Mouse (Mus musculus): Measurements from ENCODE around the gene Atp5h. TPM values are rescaled to one million over a fixed set of nuclear protein-coding genes. Genes with fewer than 3 reads are reported as not detected.
"Not testable (repeated sequence)": the region's sequence is repeated elsewhere in the genome, so short reads cannot be mapped to it uniquely, and the experiment has no call there.

Atp5h gene
- polyA plus RNA-seq, 1 experiment from 2014 or later, result 819 TPM

- Histone ChIP-seq H3K4me3 (ENCODE audit: low read depth, low read length) (no peak overlapping the region), H3K9me3 (replicated peaks; ENCODE audit: control insufficient read depth, low read length, poor library complexity, severe bottlenecking) (no peaks in the 10 kb centered on the region), H3K9ac (ENCODE audit: low read depth, low read length) (no peak overlapping the region), H3K4me1 (ENCODE audit: control insufficient read depth, insufficient read depth, low read length) (no peaks in the 10 kb centered on the region), H3K36me3 (ENCODE audit: control insufficient read depth, insufficient read depth, low read length) (peaks cover 36% of the 10 kb centered on the region), H3K4me2 (ENCODE audit: low read length) (no peak overlapping the region), H3K27me3 (ENCODE audit: control insufficient read depth, insufficient read depth, low read depth, low read length) (no peaks in the 10 kb centered on the region), H3K27ac (ENCODE audit: low read length) (no peak overlapping the region)
- no peak for ATAC-seq
- WGBS, result 71% methylated on average over 34 of the region's 34 CpGs
Observed at GRCm38 (mm10) chr11:115393721-115394325, 25.9 kb downstream of the Atp5h start.

- Histone ChIP-seq H3K4me1 (ENCODE audit: control insufficient read depth, insufficient read depth, low read length) (no peaks in the 10 kb centered on the region), H3K4me2 (ENCODE audit: low read length) (no peak overlapping the region)
- 87% methylated on average over 7 of the region's 7 CpGs for WGBS
Observed at GRCm38 (mm10) chr11:115391358-115391757, 28.4 kb downstream of the Atp5h start.

GRCm38 (mm10) chr11:115386859-115387258 is 32.9 kb downstream of the Atp5h start:
- 87% methylated on average over 3 of the region's 3 CpGs for WGBS
- not testable (repeated sequence) for ATAC-seq

More at GRCm38 (mm10) chr11:115391358-115391757, 28.4 kb downstream of the Atp5h start:
- no peaks in the 10 kb centered on the region for H3K9me3 ChIP-seq (replicated peaks; ENCODE audit: control insufficient read depth, low read length, poor library complexity, severe bottlenecking)
- no peak overlapping the region for H3K9ac ChIP-seq (ENCODE audit: low read depth, low read length)
- no peak overlapping the region for H3K27ac ChIP-seq (ENCODE audit: low read length)
- H3K4me3 ChIP-seq (ENCODE audit: low read depth, low read length), result no peak overlapping the region
- H3K27me3 ChIP-seq (ENCODE audit: control insufficient read depth, insufficient read depth, low read depth, low read length), result no peaks in the 10 kb centered on the region
- ATAC-seq, result no peak
- H3K36me3 ChIP-seq (ENCODE audit: control insufficient read depth, insufficient read depth, low read length), result peaks cover 36% of the 10 kb centered on the region

GRCm38 (mm10) chr11:115384587-115384986 is 35.2 kb downstream of the Atp5h start:
- Histone ChIP-seq H3K27me3 (ENCODE audit: control insufficient read depth, insufficient read depth, low read depth, low read length) (no peaks in the 10 kb centered on the region), H3K27ac (ENCODE audit: low read length) (no peak overlapping the region), H3K4me1 (ENCODE audit: control insufficient read depth, insufficient read depth, low read length) (peaks cover 33% of the 10 kb centered on the region), H3K4me2 (ENCODE audit: low read length) (peak overlapping the region; percentile 91; the same call in 1 of the 2 replicates), H3K36me3 (ENCODE audit: control insufficient read depth, insufficient read depth, low read length) (no peaks in the 10 kb centered on the region), H3K4me3 (ENCODE audit: low read depth, low read length) (no peak overlapping the region), H3K9ac (ENCODE audit: low read depth, low read length) (no peak overlapping the region), H3K9me3 (replicated peaks; ENCODE audit: control insufficient read depth, low read length, poor library complexity, severe bottlenecking) (no peaks in the 10 kb centered on the region)
- WGBS, result 77% methylated on average over 5 of the region's 5 CpGs
- ATAC-seq, result no peak

More at GRCm38 (mm10) chr11:115386859-115387258, 32.9 kb downstream of the Atp5h start:
- H3K4me3 ChIP-seq (ENCODE audit: low read depth, low read length); H3K27ac ChIP-seq (ENCODE audit: low read length); H3K9me3 ChIP-seq (replicated peaks; ENCODE audit: control insufficient read depth, low read length, poor library complexity, severe bottlenecking); H3K27me3 ChIP-seq (ENCODE audit: control insufficient read depth, insufficient read depth, low read depth, low read length); H3K4me2 ChIP-seq (ENCODE audit: low read length); H3K9ac ChIP-seq (ENCODE audit: low read depth, low read length): not testable (repeated sequence)
- Histone ChIP-seq H3K36me3 (ENCODE audit: control insufficient read depth, insufficient read depth, low read length) (peaks cover 14% of the 10 kb centered on the region), H3K4me1 (ENCODE audit: control insufficient read depth, insufficient read depth, low read length) (peaks cover 28% of the 10 kb centered on the region)

GRCm38 (mm10) chr11:115383701-115384474 is 35.9 kb downstream of the Atp5h start:
- Histone ChIP-seq H3K36me3 (ENCODE audit: control insufficient read depth, insufficient read depth, low read length) (no peaks in the 10 kb centered on the region), H3K9me3 (replicated peaks; ENCODE audit: control insufficient read depth, low read length, poor library complexity, severe bottlenecking) (no peaks in the 10 kb centered on the region), H3K4me3 (ENCODE audit: low read depth, low read length) (peak overlapping the region; percentile 80), H3K9ac (ENCODE audit: low read depth, low read length) (peak overlapping the region; percentile 95), H3K27me3 (ENCODE audit: control insufficient read depth, insufficient read depth, low read depth, low read length) (no peaks in the 10 kb centered on the region), H3K4me2 (ENCODE audit: low read length) (peak overlapping the region; percentile 91), H3K27ac (ENCODE audit: low read length) (peak overlapping the region; percentile 65), H3K4me1 (ENCODE audit: control insufficient read depth, insufficient read depth, low read length) (peaks cover 33% of the 10 kb centered on the region)
- no peak for ATAC-seq
- WGBS, result 33% methylated on average over 16 of the region's 16 CpGs

GRCm38 (mm10) chr11:115382891-115383290 is 36.9 kb downstream of the Atp5h start:
- H3K27me3 ChIP-seq (ENCODE audit: control insufficient read depth, insufficient read depth, low read depth, low read length), result no peaks in the 10 kb centered on the region
- H3K4me1 ChIP-seq (ENCODE audit: control insufficient read depth, insufficient read depth, low read length), result peaks cover 33% of the 10 kb centered on the region
- H3K9me3 ChIP-seq (replicated peaks; ENCODE audit: control insufficient read depth, low read length, poor library complexity, severe bottlenecking), result no peaks in the 10 kb centered on the region
- no peaks in the 10 kb centered on the region for H3K36me3 ChIP-seq (ENCODE audit: control insufficient read depth, insufficient read depth, low read length)
- H3K27ac ChIP-seq (ENCODE audit: low read length), result peak overlapping the region; percentile 65
- peak overlapping the region; percentile 80 for H3K4me3 ChIP-seq (ENCODE audit: low read depth, low read length)
- H3K4me2 ChIP-seq (ENCODE audit: low read length), result peak overlapping the region; percentile 91
- 7% methylated on average over 5 of the region's 5 CpGs for WGBS
- peak overlapping the region; percentile 95 for H3K9ac ChIP-seq (ENCODE audit: low read depth, low read length)
- no peak for ATAC-seq

- no peaks in the 10 kb centered on the region for H3K27me3 ChIP-seq (ENCODE audit: control insufficient read depth, insufficient read depth, low read depth, low read length)
- peak within 1 kb of the TSS; percentile 91 for H3K4me2 ChIP-seq (ENCODE audit: low read length)
- peak; percentile 88 for ATAC-seq
- no peaks in the 10 kb centered on the region for H3K36me3 ChIP-seq (ENCODE audit: control insufficient read depth, insufficient read depth, low read length)
- H3K4me3 ChIP-seq (ENCODE audit: low read depth, low read length), result peak within 1 kb of the TSS; percentile 80
- peak within 1 kb of the TSS; percentile 95 for H3K9ac ChIP-seq (ENCODE audit: low read depth, low read length)
- peaks cover 33% of the 10 kb centered on the region for H3K4me1 ChIP-seq (ENCODE audit: control insufficient read depth, insufficient read depth, low read length)
- peak within 1 kb of the TSS; percentile 92 for H3K27ac ChIP-seq (ENCODE audit: low read length)
- no peaks in the 10 kb centered on the region for H3K9me3 ChIP-seq (replicated peaks; ENCODE audit: control insufficient read depth, low read length, poor library complexity, severe bottlenecking)
- WGBS, result under 1% methylated on average over 60 of the region's 76 CpGs
Observed at GRCm38 (mm10) chr11:115381743-115382539, 37.8 kb downstream of the Atp5h start, which contains the start of gene Cdr2l. Cdr2l (plus strand) TSS chr11:115381916.

- Histone ChIP-seq H3K27ac (ENCODE audit: low read length) (peak overlapping the region; percentile 31), H3K36me3 (ENCODE audit: control insufficient read depth, insufficient read depth, low read length) (no peaks in the 10 kb centered on the region), H3K4me3 (ENCODE audit: low read depth, low read length) (peak overlapping the region; percentile 80), H3K9ac (ENCODE audit: low read depth, low read length) (no peak overlapping the region; the same call in 1 of the 2 replicates), H3K9me3 (replicated peaks; ENCODE audit: control insufficient read depth, low read length, poor library complexity, severe bottlenecking) (no peaks in the 10 kb centered on the region), H3K4me1 (ENCODE audit: control insufficient read depth, insufficient read depth, low read length) (peaks cover 33% of the 10 kb centered on the region), H3K4me2 (ENCODE audit: low read length) (peak overlapping the region; percentile 91), H3K27me3 (ENCODE audit: control insufficient read depth, insufficient read depth, low read depth, low read length) (no peaks in the 10 kb centered on the region)
- WGBS, result 13% methylated on average over 9 of the region's 9 CpGs
- ATAC-seq, result no peak
Observed at GRCm38 (mm10) chr11:115381276-115381675, 38.5 kb downstream of the Atp5h start.

Measured in midbrain, embryonic 16.5 days (tissue).